Mouse (Mus musculus) cerebellum, adult 2 months (tissue): ENCODE measurements at regions not wholly inside any gene's neighbourhood (a gene's known extent, or its start where the extent isn't known, plus 50 kb on each side); places are given as distances from the start of the nearest gene placed in this dataset.

ENCODE experiments used
- DNase-seq, 2 experiments: peaks; one replicate each; pipeline ENCODE4 v3.0.0; 2021
- H3K27ac ChIP-seq: fragments of 200-500 bp; 2 replicates; pipeline ENCODE4 v1.5.1; 2012; ENCODE audit warnings: low read length, control low read depth, inconsistent platforms; ENCODE audit not compliant: insufficient read depth
- H3K27me3 ChIP-seq: fragments of 200-500 bp; 2 replicates; pipeline ENCODE4 v1.6.1; 2012; ENCODE audit warnings: inconsistent platforms, mild to moderate bottlenecking, low read length, moderate library complexity; ENCODE audit not compliant: control insufficient read depth, insufficient read depth
- H3K4me1 ChIP-seq: fragments of 200-500 bp; 2 replicates; pipeline ENCODE4 v1.6.1; 2011; ENCODE audit warnings: low read length; ENCODE audit not compliant: control insufficient read depth, insufficient read depth
- H3K4me3 ChIP-seq: fragments of 200-500 bp; replicated peaks from 2 replicates; pipeline ENCODE3; 2011; ENCODE audit warnings: mild to moderate bottlenecking, low read depth, low read length, control low read depth; ENCODE audit not compliant: insufficient read depth
- CTCF ChIP-seq: fragments of 200-500 bp; IDR thresholded peaks from 2 replicates; pipeline ENCODE4 v1.5.1; 2011; ENCODE audit warnings: low read depth, mild to moderate bottlenecking, control low read depth, low read length, moderate library complexity, borderline replicate concordance; ENCODE audit not compliant: insufficient read depth
- POLR2A ChIP-seq: fragments of 200-500 bp; IDR thresholded peaks from 2 replicates; pipeline ENCODE4 v1.6.1; 2011; ENCODE audit warnings: low read length, control low read depth, borderline replicate concordance; ENCODE audit not compliant: insufficient read depth
- WGBS: fragments of 180-500 bp; shearing (Covaris S2); methylation state at CpG from one replicate; pipeline ENCODE4 v1.1.7; 2018; 5-methylcytosine and 5-hydroxymethylcytosine counted together

DNA sequence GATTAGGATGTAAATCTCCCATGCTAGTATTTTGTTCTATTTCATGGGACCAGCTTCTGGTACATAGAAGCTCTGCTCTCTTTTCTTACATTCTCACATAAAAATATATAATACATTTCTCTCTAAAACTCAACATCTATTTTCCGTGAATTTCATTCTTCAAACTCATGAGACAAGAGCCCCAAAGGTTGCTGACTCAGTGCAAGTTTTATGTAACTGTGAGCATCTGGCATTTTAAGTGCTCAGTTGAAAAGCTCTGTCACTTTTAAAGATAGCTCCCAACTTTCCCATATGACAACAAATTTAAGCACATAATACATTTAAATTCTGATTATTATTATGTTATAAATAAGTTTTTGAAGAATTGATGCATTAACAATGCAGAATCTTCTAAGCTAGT lies 268.5 kb downstream of the AW209491 start:
- no peak for TF ChIP-seq CTCF
- TF ChIP-seq POLR2A: no peak
- H3K4me3 ChIP-seq: no peak overlapping the region
- no peak for DNase-seq
- 88% methylated on average over 1 of the region's 1 CpGs for WGBS
- H3K27me3 ChIP-seq: no peaks in the 10 kb centered on the region
- no peaks in the 10 kb centered on the region for H3K4me1 ChIP-seq
- H3K27ac ChIP-seq: no peak overlapping the region

DNA sequence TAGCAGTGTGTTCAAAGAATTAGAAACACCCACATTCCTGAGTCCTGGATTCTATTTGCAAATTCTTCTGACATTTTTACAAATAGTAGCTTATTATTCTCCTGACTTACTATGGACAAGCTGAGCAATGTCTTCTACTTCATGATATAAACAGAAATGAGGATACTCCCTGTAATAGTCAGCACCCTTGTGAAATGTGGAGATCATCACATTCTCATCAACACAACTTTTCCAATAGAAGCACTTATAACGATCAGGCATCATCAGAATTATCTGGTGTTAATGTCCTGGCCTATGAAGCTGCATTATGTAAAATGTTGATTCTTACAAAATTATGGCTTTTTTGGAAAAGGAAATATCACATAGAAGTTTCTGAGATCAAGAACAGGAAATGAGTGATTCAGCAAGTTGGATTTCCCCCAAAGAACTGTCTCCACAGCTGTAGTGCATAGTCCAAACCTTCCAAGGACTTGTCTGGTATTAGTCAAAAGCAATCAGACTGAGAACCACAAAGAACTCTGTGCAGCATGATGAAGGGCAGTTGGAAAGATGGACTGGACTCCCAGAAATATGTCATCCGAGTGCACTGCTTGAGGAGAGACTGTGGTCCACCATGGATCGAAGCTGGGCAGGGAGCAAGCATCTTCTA lies 300.3 kb downstream of the AW209491 start:
- TF ChIP-seq CTCF (no peak), POLR2A (no peak)
- Histone ChIP-seq H3K4me3 (no peak overlapping the region), H3K27ac (no peak overlapping the region), H3K27me3 (no peaks in the 10 kb centered on the region), H3K4me1 (no peaks in the 10 kb centered on the region)
- no peak for DNase-seq
- WGBS: 90% methylated on average over 3 of the region's 3 CpGs

DNA sequence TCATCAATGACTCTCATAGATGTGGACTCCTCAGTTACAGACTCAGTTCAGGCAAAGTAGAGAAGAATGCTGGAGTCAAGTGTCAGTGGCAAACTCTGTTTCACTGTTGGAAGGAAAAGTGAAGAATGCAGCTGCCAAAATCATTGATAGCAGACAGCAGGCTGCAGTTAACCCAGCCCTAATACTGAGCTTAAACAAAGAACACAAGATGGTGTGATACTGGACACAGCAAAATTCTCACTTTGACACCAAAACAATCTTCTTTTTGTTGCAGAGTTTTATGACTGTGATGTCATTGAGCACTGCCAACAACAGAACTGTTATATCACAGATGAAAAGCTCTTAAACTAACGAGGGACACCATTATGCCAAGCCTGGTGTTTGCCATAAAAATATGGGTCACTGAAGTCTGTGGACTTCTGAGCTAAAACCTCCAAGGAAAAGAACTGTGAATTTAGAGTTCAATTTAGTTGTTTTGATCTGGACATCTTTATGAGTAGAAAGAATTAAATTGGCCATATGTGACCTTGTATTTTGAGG lies 336.3 kb downstream of the AW209491 start:
- TF ChIP-seq CTCF: no peak
- no peak for TF ChIP-seq POLR2A
- H3K4me1 ChIP-seq: no peaks in the 10 kb centered on the region
- no peak for DNase-seq
- WGBS: 21% methylated on average over 1 of the region's 1 CpGs
- H3K27ac ChIP-seq: no peak overlapping the region
- H3K27me3 ChIP-seq: no peaks in the 10 kb centered on the region
- H3K4me3 ChIP-seq: no peak overlapping the region

DNA sequence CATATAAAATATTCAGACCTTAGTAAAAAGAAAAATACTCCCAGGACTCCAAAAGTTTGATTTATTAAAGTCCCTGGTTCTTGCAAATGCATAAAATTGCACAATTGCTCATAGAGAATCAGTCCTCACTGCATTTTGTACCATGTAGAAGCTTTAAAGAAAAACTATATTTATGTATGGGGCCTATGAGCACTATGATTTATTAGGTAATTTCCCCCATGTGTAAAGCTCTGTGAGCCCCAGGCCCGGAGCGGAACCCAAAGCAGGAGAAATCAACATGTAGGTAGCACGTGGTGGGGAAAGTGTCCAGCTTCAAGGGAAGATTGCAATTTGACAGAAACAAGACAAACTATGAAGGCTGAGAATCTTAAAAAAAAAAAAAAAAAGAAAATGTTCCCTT lies 372.7 kb downstream of the AW209491 start:
- Histone ChIP-seq H3K27me3 (no peaks in the 10 kb centered on the region), H3K27ac (no peak overlapping the region), H3K4me3 (no peak overlapping the region), H3K4me1 (no peaks in the 10 kb centered on the region)
- DNase-seq: no peak
- TF ChIP-seq CTCF: no peak
- TF ChIP-seq POLR2A: no peak
- 93% methylated on average over 3 of the region's 3 CpGs for WGBS

DNA sequence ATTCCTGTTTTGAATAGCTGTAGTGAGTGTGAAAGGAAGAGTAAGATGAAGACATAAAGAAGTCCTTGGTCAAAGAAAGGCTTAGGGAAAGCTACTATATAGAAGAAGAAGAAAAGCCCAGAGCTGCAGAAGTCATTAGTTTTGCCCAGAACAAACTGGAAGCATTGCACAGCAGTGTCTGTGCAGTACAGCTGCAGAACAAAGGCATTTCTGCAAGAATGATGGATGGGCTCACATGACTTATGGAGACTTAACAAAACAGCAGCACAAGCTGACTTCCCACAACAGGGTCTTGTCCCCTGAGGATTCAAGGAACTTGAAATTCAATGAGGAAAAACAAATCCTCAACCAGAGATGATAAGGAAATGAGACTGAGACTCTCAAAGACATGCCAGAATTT lies 381.7 kb downstream of the AW209491 start:
- Histone ChIP-seq H3K4me3 (no peak overlapping the region), H3K27ac (no peak overlapping the region), H3K27me3 (no peaks in the 10 kb centered on the region), H3K4me1 (no peaks in the 10 kb centered on the region)
- no peak for DNase-seq
- no peak for TF ChIP-seq POLR2A
- no peak for TF ChIP-seq CTCF

DNA sequence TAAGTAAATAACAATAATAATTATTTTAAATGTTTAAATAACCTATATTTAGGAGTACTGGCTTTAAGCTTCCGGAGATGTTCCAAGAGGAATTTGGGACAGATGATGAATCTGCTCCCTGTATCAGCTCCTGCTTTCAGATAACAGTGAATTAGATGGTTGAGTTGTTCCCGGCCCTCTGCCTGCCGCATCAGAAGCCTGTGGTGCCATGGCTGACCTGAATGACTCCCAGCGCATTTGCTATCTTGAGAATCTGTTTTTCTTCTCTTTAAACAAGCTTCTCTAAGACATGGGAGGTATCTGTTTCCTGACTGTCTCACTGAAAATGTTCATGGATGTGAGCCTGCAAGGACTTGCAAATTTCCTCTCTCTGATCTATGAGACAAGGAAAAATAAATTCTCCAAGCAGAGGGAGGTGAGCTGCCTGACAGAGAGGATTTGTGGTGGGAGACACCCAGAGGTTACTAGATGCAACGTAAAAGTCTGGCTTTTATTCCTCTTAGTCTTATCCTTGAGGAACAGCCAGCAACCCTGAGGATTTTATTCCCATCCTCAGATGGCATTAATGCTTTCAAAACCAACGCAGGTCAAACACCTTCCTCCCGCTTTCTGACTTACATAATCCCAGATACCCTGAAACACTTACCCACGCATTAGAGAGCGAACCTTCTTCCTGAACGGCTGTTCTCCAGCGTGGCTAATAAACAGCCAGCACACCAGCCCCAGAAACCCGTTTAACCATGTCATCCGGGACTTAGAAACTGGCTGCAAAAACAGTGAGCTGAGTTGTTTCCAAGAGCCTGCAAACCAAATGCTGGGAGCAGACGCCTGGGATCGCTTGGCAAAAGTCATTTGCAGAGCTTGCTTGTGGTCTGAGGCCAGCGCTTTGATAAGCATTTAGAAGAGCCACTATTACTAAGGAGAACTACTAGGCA lies 389.1 kb downstream of the AW209491 start:
- H3K27me3 ChIP-seq: no peaks in the 10 kb centered on the region
- 40% methylated on average over 16 of the region's 16 CpGs for WGBS
- no peak for TF ChIP-seq CTCF
- TF ChIP-seq POLR2A: no peak
- H3K27ac ChIP-seq: no peak overlapping the region
- no peak for DNase-seq
- H3K4me1 ChIP-seq: no peaks in the 10 kb centered on the region
- no peak overlapping the region for H3K4me3 ChIP-seq

DNA sequence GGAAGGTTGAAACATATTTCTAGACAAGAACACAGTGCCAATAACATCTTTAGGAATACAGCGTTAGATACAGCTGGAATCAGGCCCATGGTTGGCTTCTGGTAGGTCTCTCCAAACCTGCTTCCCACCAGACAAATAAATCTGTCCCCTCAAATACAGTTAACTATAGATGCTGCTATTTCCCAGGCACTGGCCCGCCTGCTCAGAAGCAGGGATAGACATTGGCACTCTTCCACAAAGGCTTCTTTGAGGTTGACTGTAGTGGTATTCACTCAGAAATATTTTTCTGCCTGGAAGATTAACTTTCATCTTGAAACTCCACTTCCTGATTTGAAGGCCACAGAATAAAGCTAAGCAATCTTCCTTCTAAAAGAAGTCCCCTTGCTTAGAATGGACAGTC lies 396.6 kb downstream of the AW209491 start:
- DNase-seq: no peak
- TF ChIP-seq CTCF (no peak), POLR2A (no peak)
- no peak overlapping the region for H3K27ac ChIP-seq
- WGBS: 66% methylated on average over 2 of the region's 2 CpGs
- H3K4me1 ChIP-seq: no peaks in the 10 kb centered on the region
- H3K27me3 ChIP-seq: no peaks in the 10 kb centered on the region
- no peak overlapping the region for H3K4me3 ChIP-seq

DNA sequence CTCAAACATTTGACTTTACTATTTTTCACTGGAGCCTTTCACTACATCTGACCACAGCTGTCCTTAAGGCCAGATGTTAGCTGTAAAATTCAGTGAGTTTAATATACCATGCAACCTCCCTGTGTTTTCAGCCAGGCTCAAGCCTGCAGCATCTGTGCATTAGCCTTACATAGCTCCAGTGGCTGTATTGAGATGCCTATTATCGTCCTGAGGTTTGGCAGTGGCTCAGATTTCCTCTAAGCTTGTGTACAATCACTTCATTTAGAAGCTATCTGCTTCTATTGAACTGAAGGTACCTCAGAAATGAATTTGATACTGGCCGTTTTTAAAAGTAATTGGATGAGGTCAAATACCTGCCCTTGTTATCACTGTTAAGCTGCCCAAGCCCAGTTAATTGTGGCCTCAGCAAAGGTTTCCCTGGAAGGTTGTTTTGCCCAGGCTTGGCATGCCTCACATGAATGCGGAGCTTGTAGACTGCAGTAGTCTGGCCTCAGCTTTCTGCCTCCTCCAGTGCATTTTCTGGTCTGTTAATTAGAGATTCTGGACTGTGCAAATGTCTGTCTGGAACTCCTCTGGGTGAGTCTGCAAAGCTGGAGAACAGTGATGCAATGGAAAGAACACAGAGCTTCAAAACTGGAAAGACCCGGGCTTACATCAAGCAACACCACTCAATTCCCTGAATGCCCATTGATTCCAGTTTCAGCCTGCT lies 410.2 kb upstream of the Gli3 start:
- no peak for DNase-seq
- 18% methylated on average over 4 of the region's 4 CpGs for WGBS
- Histone ChIP-seq H3K4me3 (no peak overlapping the region), H3K27me3 (no peaks in the 10 kb centered on the region), H3K27ac (no peak overlapping the region), H3K4me1 (no peaks in the 10 kb centered on the region)
- TF ChIP-seq POLR2A (no peak), CTCF (no peak)
